Mouse (Mus musculus): ENCODE measurements around the gene Tmem169. TPM values are rescaled to one million over a fixed set of nuclear protein-coding genes. Genes with fewer than 3 reads are reported as not detected.

The Tmem169 gene
- total RNA-seq, 2 experiments from 2014 or later = not detected

DNA sequence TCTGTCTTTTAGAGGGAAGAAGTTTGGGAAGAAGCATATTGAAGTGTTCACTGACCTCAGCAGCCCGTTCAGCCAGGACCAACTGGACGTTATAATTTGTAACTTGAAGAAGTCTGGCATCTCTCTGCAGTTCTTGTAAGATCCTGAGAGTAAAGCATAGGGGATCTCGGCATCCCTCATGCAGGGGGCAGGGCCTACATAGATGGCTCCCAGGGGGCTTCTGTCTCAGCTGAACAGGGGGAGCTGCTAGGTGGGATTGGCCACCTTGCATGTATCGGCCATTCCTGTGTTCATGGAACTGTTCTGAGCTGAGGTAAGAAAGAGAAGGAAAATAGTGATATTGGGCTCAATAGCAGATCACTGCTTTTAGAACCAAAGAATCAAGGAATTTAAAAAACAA lies 31.3 kb downstream of the Tmem169 start:
- no peak for DNase-seq
- intact Hi-C loops (cut with DNase I) = loop anchor here (5.0 to 10.0 kb wide), 2 partner anchors 262 to 399 kb away; partner anchors contain the start of gene Rpl37a

- no peak for DNase-seq
- intact Hi-C loops (cut with DNase I) = loop anchor here (5.0 to 10.0 kb wide), 2 partner anchors 261 to 398 kb away; partner anchors contain the start of gene Rpl37a
These were observed 32.2 kb downstream of the Tmem169 start for GRCm38 (mm10) chr1:72316409-72316808.

DNA sequence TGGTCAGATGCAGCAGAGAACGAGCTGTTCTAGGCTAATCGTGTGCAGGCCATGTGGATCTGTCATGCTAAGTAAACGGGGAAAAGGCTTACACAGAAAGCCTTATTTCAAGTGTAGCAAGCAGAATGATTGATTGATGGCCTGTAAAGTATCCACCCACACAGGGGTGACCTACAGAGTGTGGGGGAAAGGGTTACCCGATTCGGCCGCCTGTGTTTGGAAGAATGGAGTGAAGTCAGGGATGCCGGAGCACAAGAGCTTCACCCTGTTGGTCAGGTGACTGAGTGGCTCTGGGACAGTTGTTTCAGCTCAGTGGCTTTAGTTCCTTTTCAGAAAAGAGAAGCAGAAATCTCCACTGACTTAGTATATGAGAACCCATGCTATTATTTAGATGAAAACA lies 32.7 kb downstream of the Tmem169 start:
- intact Hi-C loops (cut with DNase I) = loop anchor here (5.0 to 10.0 kb wide), 2 partner anchors 260 to 398 kb away; partner anchors contain the start of gene Rpl37a
- DNase-seq = no peak

- DNase-seq = no peak
- intact Hi-C loops (cut with DNase I) = no loop called here
These were observed 36.6 kb downstream of the Tmem169 start for GRCm38 (mm10) chr1:72320759-72321158.

DNA sequence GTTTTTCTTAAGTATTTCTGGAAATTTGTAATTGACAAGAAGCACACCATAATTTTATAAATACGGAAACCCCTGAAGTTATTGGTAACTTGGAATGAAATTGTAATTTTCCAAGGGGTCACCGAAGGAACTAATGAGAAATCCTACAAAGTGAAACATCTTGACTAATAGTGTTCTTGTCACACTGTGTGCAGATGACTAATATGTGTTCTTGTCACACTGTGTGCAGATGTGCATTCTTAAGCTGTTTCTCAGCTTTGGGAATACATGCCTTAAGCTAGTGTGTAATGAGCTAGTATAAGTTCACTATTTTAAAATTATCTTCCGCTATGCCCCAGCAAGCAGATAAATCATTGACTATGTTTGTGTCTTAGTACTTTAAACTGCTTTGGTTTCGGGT lies 39.1 kb downstream of the Tmem169 start:
- intact Hi-C loops (cut with DNase I) = no loop called here
- no peak for DNase-seq

- intact Hi-C loops (cut with DNase I) = no loop called here
These were observed 42.1 kb downstream of the Tmem169 start for GRCm38 (mm10) chr1:72326162-72326821.

GRCm38 (mm10) chr1:72334807-72335206 lies 50.6 kb downstream of the Tmem169 start:
- intact Hi-C loops (cut with DNase I) = no loop called here
- DNase-seq = no peak

More at GRCm38 (mm10) chr1:72326162-72326821, 42.1 kb downstream of the Tmem169 start:
- DNase-seq = peak; percentile 3 to 9

DNA sequence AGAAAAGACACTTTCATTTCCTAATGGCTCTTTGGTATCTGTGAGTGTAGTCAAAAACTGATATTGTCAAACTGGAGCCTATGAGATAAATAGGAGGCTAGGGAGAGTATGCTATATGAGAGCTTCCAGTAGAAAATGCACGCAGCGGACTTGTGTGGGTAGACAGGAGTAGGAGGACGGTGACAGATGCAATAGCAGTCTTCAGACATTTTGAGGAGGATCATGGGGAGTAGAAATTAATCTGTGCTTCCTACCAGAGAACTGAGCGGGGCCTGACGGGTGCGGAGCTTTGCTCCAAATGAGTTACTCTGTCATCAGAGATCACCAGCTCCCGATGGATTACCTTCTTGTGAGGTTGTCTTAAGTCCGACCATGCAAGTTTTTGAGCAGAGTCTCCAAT lies 52.6 kb downstream of the Tmem169 start:
- intact Hi-C loops (cut with DNase I) = no loop called here
- no peak for DNase-seq

- no peak for DNase-seq
- intact Hi-C loops (cut with DNase I) = no loop called here
These were observed 54.2 kb downstream of the Tmem169 start for GRCm38 (mm10) chr1:72338341-72338740.

- intact Hi-C loops (cut with DNase I) = no loop called here
- no peak for DNase-seq
These were observed 63.7 kb downstream of the Tmem169 start for GRCm38 (mm10) chr1:72347873-72348272.

Other genes with a start within 250 kb of the Tmem169 start
- gene Mreg, start 72.1 kb upstream of the Tmem169 start, total RNA-seq (2021) = 10 to 100 TPM; 23.7 to 26.0 TPM
- gene Pecr, start 55 bp upstream of the Tmem169 start, total RNA-seq (2021) = 10 to 100 TPM; 11.1 to 11.4 TPM
- gene Xrcc5, start 23.1 kb downstream of the Tmem169 start, total RNA-seq (2021) = 10 to 100 TPM; 11.7 to 12.6 TPM

Data from heart, postnatal 14 days (tissue).